Mouse (Mus musculus): ENCODE data around the gene Ptprq.
A peak's percentile ranks its signal among the peaks of the same experiment; 100 is the strongest.

Ptprq gene

DNA sequence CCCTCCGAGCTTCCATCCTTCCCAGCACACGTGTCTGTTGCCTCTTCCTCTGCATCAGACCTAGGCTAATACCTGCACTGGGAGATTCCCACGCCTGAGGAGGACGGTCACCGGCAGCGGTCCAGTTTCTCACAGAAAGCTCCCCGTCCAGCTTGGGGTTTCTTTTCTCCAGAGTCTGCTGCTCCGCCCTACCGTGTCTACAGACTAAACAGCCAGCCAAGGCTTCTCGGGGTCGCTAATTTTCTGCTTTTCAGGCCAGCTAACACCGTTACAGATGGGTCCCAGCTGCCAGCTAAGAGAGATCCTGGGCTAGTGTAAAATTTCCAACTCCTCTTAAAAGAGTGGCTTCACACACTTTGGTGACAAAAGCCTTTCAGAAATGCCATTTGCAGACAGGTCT, 233.1 kb downstream of the Ptprq start:
- DNase-seq: no peak

DNA sequence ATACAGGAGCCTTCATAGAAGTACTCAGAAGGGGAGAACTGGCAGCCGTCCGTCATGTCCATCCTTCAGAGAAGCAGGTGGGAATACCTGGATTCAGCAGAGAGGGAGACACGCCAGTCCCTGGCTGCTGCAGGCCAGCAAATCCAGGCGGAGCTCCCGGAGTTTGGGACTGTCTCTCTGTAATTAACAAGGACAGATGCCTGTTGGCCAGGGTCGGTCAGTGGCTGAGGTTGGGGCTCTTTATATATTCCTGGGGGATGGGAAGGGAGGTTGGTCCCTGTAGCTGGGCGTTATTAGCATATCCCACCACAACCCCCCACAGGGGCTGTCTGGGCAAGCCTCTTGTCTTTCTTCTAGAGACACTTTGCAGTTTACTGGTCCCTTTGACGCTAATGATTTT, 234.0 kb downstream of the Ptprq start, which contains the start of gene Myf5:
Gene Myf5 (minus strand): TSS at position 265 of the 400 bp plus-strand sequence.
- no peak for DNase-seq

DNA sequence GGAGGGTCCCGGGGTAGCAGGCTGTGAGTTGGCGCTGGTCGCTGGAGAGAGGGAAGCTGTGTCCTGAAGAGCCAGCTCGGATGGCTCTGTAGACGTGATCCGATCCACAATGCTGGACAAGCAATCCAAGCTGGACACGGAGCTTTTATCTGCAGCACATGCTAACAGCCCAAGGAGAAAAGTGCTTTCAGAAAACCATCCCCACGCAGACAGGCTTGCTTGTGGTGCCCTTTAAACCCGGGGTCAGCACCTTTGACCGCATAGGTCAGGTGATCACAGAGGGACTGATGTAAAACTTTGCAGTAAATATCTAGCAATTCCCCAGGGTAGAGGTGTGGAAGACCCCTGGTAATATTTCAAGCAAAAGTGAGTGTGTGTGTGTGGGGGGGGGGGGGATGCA, 235.8 kb downstream of the Ptprq start:
- DNase-seq: no peak

DNA sequence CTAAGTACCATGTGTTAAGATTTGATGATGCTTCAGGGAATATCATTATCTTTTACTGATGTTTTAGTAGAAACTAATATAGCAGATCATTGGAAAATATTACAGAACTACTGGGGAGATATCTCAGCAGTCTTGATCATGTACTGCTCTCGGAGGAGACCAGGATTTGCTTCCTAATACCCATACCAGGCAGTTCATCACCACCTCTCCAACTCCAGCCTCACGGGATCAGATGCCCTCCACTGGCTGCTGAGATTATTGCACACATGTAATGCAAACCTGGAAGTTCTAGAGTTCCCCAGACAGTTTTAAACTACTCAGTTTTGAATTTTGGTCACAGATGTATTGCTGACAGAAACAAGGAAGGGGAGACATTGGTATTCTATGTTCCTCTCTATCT, 246.4 kb downstream of the Ptprq start:
- DNase-seq: peak in 1 of 2 experiments; percentile 17

DNA sequence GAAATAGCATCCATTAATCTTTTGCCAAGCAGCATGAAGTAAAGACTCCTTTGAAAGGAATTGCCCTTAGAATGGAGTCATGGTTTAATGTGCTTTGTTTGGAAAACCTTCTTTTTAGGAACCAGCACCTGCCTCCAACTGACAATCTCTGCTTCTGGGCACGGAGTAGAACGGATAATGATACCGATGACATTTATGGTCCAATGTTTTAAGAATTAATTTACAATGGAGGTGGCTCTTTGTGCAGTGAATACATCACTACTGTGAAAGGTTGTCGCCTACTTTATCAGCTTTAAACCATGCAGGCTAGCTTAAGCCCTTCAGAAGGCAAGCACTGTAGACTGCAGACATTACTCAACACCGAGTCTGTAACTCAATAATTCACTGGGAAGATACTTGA, 248.1 kb downstream of the Ptprq start:
- DNase-seq: no peak

DNA sequence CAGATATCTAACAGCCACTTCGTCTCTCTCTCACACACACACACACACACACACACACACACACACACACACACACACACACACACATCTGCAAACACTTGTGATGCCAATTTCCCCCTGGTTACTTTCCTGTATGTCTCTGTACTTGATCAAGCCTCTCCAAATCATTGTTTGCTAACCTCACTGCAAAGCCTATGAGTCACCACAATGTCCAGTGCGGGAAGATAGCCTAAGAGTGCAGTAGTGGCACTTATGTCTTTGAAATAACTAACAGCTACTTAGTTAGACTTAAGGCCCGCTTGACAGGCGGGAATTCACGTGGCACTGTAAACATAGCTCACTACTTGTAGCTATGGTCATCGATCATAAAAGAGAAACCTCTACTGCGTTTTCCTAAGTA, 252.0 kb downstream of the Ptprq start:
- DNase-seq: no peak
